In the genomic region with DNA sequence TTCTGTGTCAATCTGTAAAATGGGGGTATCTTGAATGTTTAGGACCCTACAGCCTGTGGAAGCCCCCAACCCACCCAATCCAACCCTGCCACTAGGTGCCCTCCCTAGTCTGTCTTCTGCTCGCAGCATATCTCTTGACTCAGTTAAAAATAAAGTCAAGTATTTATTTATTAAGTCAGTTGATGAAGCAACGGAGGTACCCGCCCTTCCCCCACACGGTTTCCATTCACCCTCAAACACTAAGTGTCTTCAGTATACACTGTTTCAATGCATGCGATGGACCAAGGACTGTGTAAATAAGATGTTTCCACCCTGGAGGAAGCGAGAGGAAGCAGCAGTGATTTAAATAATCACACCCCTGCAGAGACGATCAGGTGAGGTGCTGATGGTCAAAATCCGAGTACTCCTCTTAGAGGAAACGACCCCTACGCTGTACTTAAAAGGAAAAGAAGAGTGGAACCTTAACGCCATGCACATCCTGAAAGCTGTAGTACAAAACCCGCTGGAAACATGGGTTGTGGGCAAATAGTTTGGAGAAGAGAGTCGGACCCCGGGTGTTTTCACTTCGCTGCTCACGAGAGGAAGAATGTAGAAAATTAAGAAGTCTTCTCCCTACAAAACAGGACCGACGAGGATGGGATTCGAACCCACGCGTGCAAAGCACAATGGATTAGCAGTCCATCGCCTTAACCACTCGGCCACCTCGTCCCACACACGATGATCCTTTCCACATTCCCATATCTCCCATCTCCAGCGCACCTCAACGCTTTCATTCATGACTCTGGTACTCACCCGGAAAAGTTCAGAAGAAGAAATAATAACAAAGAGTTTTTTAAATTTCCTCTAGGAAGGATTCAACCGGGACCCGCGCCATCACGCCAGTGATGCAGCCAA, we compare ENCODE assay signal across 8 mouse cellular contexts. TPM values are rescaled to one million over a fixed set of nuclear protein-coding genes. Genes with fewer than 3 reads are reported as not detected.
DNase-seq lines count a peak whose midpoint lies in the region; ATAC-seq and TF ChIP-seq lines count a peak whose summit lies in the region.

No protein-coding gene starts in this region.

- TF ChIP-seq CTCF in kidney, adult 2 months (conservative IDR thresholded peaks at IDR 0.05; ENCODE audit: insufficient read depth, insufficient read length, low read depth, low read length): no peak
- TF ChIP-seq CTCF in midbrain, postnatal 0 days (IDR thresholded peaks at IDR 0.05): 0 out of 2 replicates have a peak, but pooled peaks have one; percentile 7

- peak overlapping the region; percentile 99 for H3K4me2 ChIP-seq in limb, embryonic 13.5 days (replicated peaks)
- H3K4me2 ChIP-seq in midbrain, postnatal 0 days (ENCODE audit: low read depth, low read length, poor library complexity, severe bottlenecking): peak overlapping the region; percentile 96
- H3K4me2 ChIP-seq in stomach, embryonic 14.5 days (replicated peaks; ENCODE audit: low read depth, low read length): peak overlapping the region; percentile 93

- no peak overlapping the region for H3K27ac ChIP-seq in kidney, adult 2 months (ENCODE audit: insufficient read depth, low read depth, low read length)
- peak overlapping the region; percentile 84 for H3K27ac ChIP-seq in limb, embryonic 13.5 days
- peak overlapping the region; percentile 82 for H3K27ac ChIP-seq in midbrain, postnatal 0 days (ENCODE audit: low read depth, low read length)
- peak overlapping the region; percentile 72 for H3K27ac ChIP-seq in stomach, embryonic 14.5 days (ENCODE audit: low read length)

- no peaks in the 10 kb centered on the region for H3K9me3 ChIP-seq in erythroblast, embryonic 14.5 days (ENCODE audit: control insufficient read depth, low read length)
- H3K9me3 ChIP-seq in limb, embryonic 13.5 days: no peaks in the 10 kb centered on the region
- H3K9me3 ChIP-seq in midbrain, postnatal 0 days (ENCODE audit: low read length): no peaks in the 10 kb centered on the region
- no peaks in the 10 kb centered on the region for H3K9me3 ChIP-seq in stomach, embryonic 14.5 days (ENCODE audit: control insufficient read depth, low read depth, low read length)

- H3K36me3 ChIP-seq in erythroblast, embryonic 14.5 days (ENCODE audit: control insufficient read depth): peaks cover 3% of the 10 kb centered on the region
- no peaks in the 10 kb centered on the region for H3K36me3 ChIP-seq in kidney, adult 2 months (ENCODE audit: control insufficient read depth, insufficient read depth, low read length)
- H3K36me3 ChIP-seq in limb, embryonic 13.5 days: peaks cover 8% of the 10 kb centered on the region
- H3K36me3 ChIP-seq in midbrain, postnatal 0 days (ENCODE audit: insufficient read depth, low read length): peaks cover 5% of the 10 kb centered on the region
- H3K36me3 ChIP-seq in stomach, embryonic 14.5 days (ENCODE audit: control insufficient read depth, insufficient read depth, low read length): no peaks in the 10 kb centered on the region

- WGBS in kidney, adult 2 months: 6% methylated on average over 32 of the region's 32 CpGs
- WGBS in limb, embryonic 13.5 days: 5% methylated on average over 32 of the region's 32 CpGs
- WGBS in midbrain, postnatal 0 days: 5% methylated on average over 32 of the region's 32 CpGs
- 2% methylated on average over 32 of the region's 32 CpGs for WGBS in stomach, embryonic 14.5 days

- ATAC-seq in erythroblast, adult 5-6 weeks (replicated peaks; ENCODE audit: low FRiP score, poor library complexity, severe bottlenecking): no peak
- ATAC-seq in limb, embryonic 13.5 days (ENCODE audit: low FRiP score, low read depth): peak; percentile 46
- peak; percentile 48; the same call in 1 of the 2 replicates for ATAC-seq in midbrain, postnatal 0 days (ENCODE audit: low FRiP score)
- ATAC-seq in stomach, embryonic 14.5 days (ENCODE audit: insufficient number of reproducible peaks, insufficient read depth, low FRiP score, low read depth): peak; percentile 33; the same call in 1 of the 2 replicates

- TF ChIP-seq POLR2A in kidney, adult 2 months (IDR thresholded peaks at IDR 0.05; ENCODE audit: low read depth, low read length): no peak

- peaks cover 26% of the 10 kb centered on the region for H3K27me3 ChIP-seq in erythroblast, embryonic 14.5 days (ENCODE audit: control insufficient read depth)
- no peaks in the 10 kb centered on the region for H3K27me3 ChIP-seq in kidney, adult 2 months (replicated peaks; ENCODE audit: control insufficient read depth, insufficient read depth, low read length)
- no peaks in the 10 kb centered on the region for H3K27me3 ChIP-seq in limb, embryonic 13.5 days
- H3K27me3 ChIP-seq in midbrain, postnatal 0 days (ENCODE audit: insufficient read depth, low read length): no peaks in the 10 kb centered on the region
- H3K27me3 ChIP-seq in stomach, embryonic 14.5 days (ENCODE audit: control insufficient read depth, insufficient read depth, low read length): no peaks in the 10 kb centered on the region

- H3K4me3 ChIP-seq in erythroblast, embryonic 14.5 days (replicated peaks): peak overlapping the region; percentile 80
- H3K4me3 ChIP-seq in kidney, adult 2 months (ENCODE audit: insufficient read depth, low read depth, low read length): peak overlapping the region; percentile 77
- peak overlapping the region; percentile 86 for H3K4me3 ChIP-seq in limb, embryonic 13.5 days
- peak overlapping the region; percentile 82 for H3K4me3 ChIP-seq in midbrain, postnatal 0 days (ENCODE audit: low read depth, low read length)
- peak overlapping the region; percentile 56 for H3K4me3 ChIP-seq in stomach, embryonic 14.5 days (ENCODE audit: low read depth, low read length)

- DNase-seq in embryo, embryonic 11 days: peak; percentile 88
- peak; percentile 97 for DNase-seq in heart, adult 11 months
- peak; percentile 81 for DNase-seq in kidney, adult 2 months
- peak; percentile 86 for DNase-seq in midbrain, postnatal 0 days (ENCODE audit: low spot score)

- peak overlapping the region; percentile 92 for H3K9ac ChIP-seq in limb, embryonic 13.5 days
- H3K9ac ChIP-seq in midbrain, postnatal 0 days (replicated peaks; ENCODE audit: low read length, poor library complexity, severe bottlenecking): peak overlapping the region; percentile 71
- peak overlapping the region; percentile 59 for H3K9ac ChIP-seq in stomach, embryonic 14.5 days (replicated peaks; ENCODE audit: low read depth, low read length)

- peaks cover 51% of the 10 kb centered on the region for H3K4me1 ChIP-seq in erythroblast, embryonic 14.5 days (ENCODE audit: control insufficient read depth)
- H3K4me1 ChIP-seq in kidney, adult 2 months (ENCODE audit: control insufficient read depth, insufficient read depth, low read length): peaks cover 13% of the 10 kb centered on the region
- H3K4me1 ChIP-seq in limb, embryonic 13.5 days: peaks cover 37% of the 10 kb centered on the region
- peaks cover 15% of the 10 kb centered on the region for H3K4me1 ChIP-seq in midbrain, postnatal 0 days (ENCODE audit: insufficient read depth, low read length)
- peaks cover 26% of the 10 kb centered on the region for H3K4me1 ChIP-seq in stomach, embryonic 14.5 days (ENCODE audit: control insufficient read depth, insufficient read depth, low read length)

RNA-seq across cellular contexts. Expression of a gene that starts 0.7 kb away (rescaled TPM):
- polyA plus RNA-seq in erythroblast, embryonic 14.5 days (2012): 0.09 and 0.15 TPM in 2 replicates
- total RNA-seq in erythroblast, adult 5-6 weeks (2015; ENCODE audit: low replicate concordance): 0.84 and 1.2 TPM in 2 replicates
- not detected in 2 replicates for total RNA-seq in erythroblast, adult 5-6 weeks (2017; ENCODE audit: low replicate concordance)
- 45.0 and 50.6 TPM in 2 replicates for polyA plus RNA-seq in kidney, adult 2 months (2012; rRNA removed)
- 47.9 and 52.1 TPM in 2 replicates for polyA plus RNA-seq in limb, embryonic 13.5 days (2015; fragmentation: Nextera tagmentation; extraction: Ambion mirVana)
- 136 and 143 TPM in 2 replicates for total RNA-seq in midbrain, postnatal 0 days (2014; rRNA removed)
- 172 and 177 TPM in 2 replicates for polyA plus RNA-seq in midbrain, postnatal 0 days (2015; fragmentation: Nextera tagmentation; extraction: Ambion mirVana)
- 40.5 and 45.4 TPM in 2 replicates for polyA plus RNA-seq in stomach, embryonic 14.5 days (2014; fragmentation: Nextera tagmentation; extraction: Ambion mirVana)

RNA-seq across cellular contexts. Expression of a gene that starts 0.8 kb away (rescaled TPM):
- 0.03 and 0.04 TPM in 2 replicates for polyA plus RNA-seq in erythroblast, embryonic 14.5 days (2012)
- 0.38 TPM in 1 of 2 replicates, not detected in the other for total RNA-seq in erythroblast, adult 5-6 weeks (2015; ENCODE audit: low replicate concordance)
- total RNA-seq in erythroblast, adult 5-6 weeks (2017; ENCODE audit: low replicate concordance): 1.7 TPM in 1 of 2 replicates, not detected in the other
- polyA plus RNA-seq in kidney, adult 2 months (2012; rRNA removed): 0.46 and 0.66 TPM in 2 replicates
- 3.7 and 4.4 TPM in 2 replicates for polyA plus RNA-seq in limb, embryonic 13.5 days (2015; fragmentation: Nextera tagmentation; extraction: Ambion mirVana)
- 3.8 and 12.5 TPM in 2 replicates for total RNA-seq in midbrain, postnatal 0 days (2014; rRNA removed)
- 2.2 and 3.7 TPM in 2 replicates for polyA plus RNA-seq in midbrain, postnatal 0 days (2015; fragmentation: Nextera tagmentation; extraction: Ambion mirVana)
- 0.55 and 1.8 TPM in 2 replicates for polyA plus RNA-seq in stomach, embryonic 14.5 days (2014; fragmentation: Nextera tagmentation; extraction: Ambion mirVana)

RNA-seq across cellular contexts. Expression of a gene that starts 3.2 kb away (rescaled TPM):
- 4.1 and 7.0 TPM in 2 replicates for polyA plus RNA-seq in erythroblast, embryonic 14.5 days (2012)
- total RNA-seq in erythroblast, adult 5-6 weeks (2015; ENCODE audit: low replicate concordance): 0.96 and 10.4 TPM in 2 replicates
- total RNA-seq in erythroblast, adult 5-6 weeks (2017; ENCODE audit: low replicate concordance): 12.7 and 17.6 TPM in 2 replicates
- 36.5 and 38.7 TPM in 2 replicates for polyA plus RNA-seq in kidney, adult 2 months (2012; rRNA removed)
- 36.7 and 40.5 TPM in 2 replicates for polyA plus RNA-seq in limb, embryonic 13.5 days (2015; fragmentation: Nextera tagmentation; extraction: Ambion mirVana)
- total RNA-seq in midbrain, postnatal 0 days (2014; rRNA removed): 2.1 TPM in 1 of 2 replicates, not detected in the other
- polyA plus RNA-seq in midbrain, postnatal 0 days (2015; fragmentation: Nextera tagmentation; extraction: Ambion mirVana): 14.3 and 15.3 TPM in 2 replicates
- polyA plus RNA-seq in stomach, embryonic 14.5 days (2014; fragmentation: Nextera tagmentation; extraction: Ambion mirVana): 43.4 and 45.3 TPM in 2 replicates

RNA-seq across cellular contexts. Expression of a gene that starts 12.4 kb away (rescaled TPM):
- 0.03 and 0.13 TPM in 2 replicates for polyA plus RNA-seq in erythroblast, embryonic 14.5 days (2012)
- total RNA-seq in erythroblast, adult 5-6 weeks (2015; ENCODE audit: low replicate concordance): not detected in 2 replicates
- total RNA-seq in erythroblast, adult 5-6 weeks (2017; ENCODE audit: low replicate concordance): 0.09 TPM in 1 of 2 replicates, not detected in the other
- 2.8 and 4.7 TPM in 2 replicates for polyA plus RNA-seq in kidney, adult 2 months (2012; rRNA removed)
- polyA plus RNA-seq in limb, embryonic 13.5 days (2015; fragmentation: Nextera tagmentation; extraction: Ambion mirVana): 1.4 and 1.7 TPM in 2 replicates
- 4.0 and 4.3 TPM in 2 replicates for total RNA-seq in midbrain, postnatal 0 days (2014; rRNA removed)
- polyA plus RNA-seq in midbrain, postnatal 0 days (2015; fragmentation: Nextera tagmentation; extraction: Ambion mirVana): 0.76 and 0.96 TPM in 2 replicates
- 2.4 and 3.3 TPM in 2 replicates for polyA plus RNA-seq in stomach, embryonic 14.5 days (2014; fragmentation: Nextera tagmentation; extraction: Ambion mirVana)

RNA-seq across cellular contexts. Expression of a gene that starts 14.3 kb away (rescaled TPM):
- polyA plus RNA-seq in erythroblast, embryonic 14.5 days (2012): 0.02 and 0.03 TPM in 2 replicates
- total RNA-seq in erythroblast, adult 5-6 weeks (2015; ENCODE audit: low replicate concordance): not detected in 2 replicates
- total RNA-seq in erythroblast, adult 5-6 weeks (2017; ENCODE audit: low replicate concordance): not detected in 2 replicates
- 14.2 and 14.4 TPM in 2 replicates for polyA plus RNA-seq in kidney, adult 2 months (2012; rRNA removed)
- 5.7 and 6.0 TPM in 2 replicates for polyA plus RNA-seq in limb, embryonic 13.5 days (2015; fragmentation: Nextera tagmentation; extraction: Ambion mirVana)
- total RNA-seq in midbrain, postnatal 0 days (2014; rRNA removed): 21.4 and 30.2 TPM in 2 replicates
- polyA plus RNA-seq in midbrain, postnatal 0 days (2015; fragmentation: Nextera tagmentation; extraction: Ambion mirVana): 19.1 and 21.1 TPM in 2 replicates
- 3.5 and 4.7 TPM in 2 replicates for polyA plus RNA-seq in stomach, embryonic 14.5 days (2014; fragmentation: Nextera tagmentation; extraction: Ambion mirVana)

Comparison
In these comparisons a context has a peak if more than half of its experiments do, and no peak if none do; other contexts are left out.
1. RNA of a gene that starts 0.7 kb away (polyA plus RNA-seq): 172 to 177 TPM in midbrain, postnatal 0 days, 47.9 to 52.1 TPM in limb, embryonic 13.5 days, 45.0 to 50.6 TPM in kidney, adult 2 months and 40.5 to 45.4 TPM in stomach, embryonic 14.5 days; 0.09 to 0.15 TPM in erythroblast, embryonic 14.5 days; every median in the first group is over 10 times any median in the second.
2. Peak in every context shown above with its lines, with median percentiles within 50 percentile points of each other: H3K4me3 ChIP-seq, DNase-seq, H3K4me2 ChIP-seq and H3K9ac ChIP-seq.